Mouse (Mus musculus) ES-E14 (cell line): ENCODE results near the gene Lcp2. TPM values are rescaled to one million over a fixed set of nuclear protein-coding genes. Genes with fewer than 3 reads are reported as not detected.

Source experiments
- DNase-seq: peaks from one replicate; pipeline ENCODE4 v3.0.0-alpha.2; 2013; ENCODE audit warnings: low read depth, low spot score
- H3K27ac ChIP-seq: 2 replicates; pipeline ENCODE4 v1.5.1; 2012; ENCODE audit warnings: low read depth, mild to moderate bottlenecking, low read length, moderate library complexity, mixed read lengths; ENCODE audit not compliant: poor library complexity, insufficient read depth, severe bottlenecking
- H3K36me3 ChIP-seq: 2 replicates; pipeline ENCODE4 v1.6.1; 2012; ENCODE audit warnings: mild to moderate bottlenecking, low read length, moderate library complexity, mixed read lengths; ENCODE audit not compliant: control insufficient read depth, poor library complexity, insufficient read depth, severe bottlenecking
- H3K4me1 ChIP-seq, 2 experiments: fragments of 150-350 bp in 1 of 2; sonication (generic) in 1 of 2; 2 replicates each; pipeline ENCODE4 v1.6.1; 2012; ENCODE audit warnings: low read length in 2 of 2, mild to moderate bottlenecking in 1 of 2, mixed read lengths in 1 of 2; ENCODE audit not compliant: control insufficient read depth in 2 of 2, insufficient read depth in 2 of 2, poor library complexity in 1 of 2
- H3K4me3 ChIP-seq, 2 experiments: fragments of 150-350 bp in 1 of 2; sonication (generic) in 1 of 2; 2 replicates each; pipeline ENCODE4 v1.5.1; 2012; ENCODE audit warnings: low read length in 2 of 2, low read depth in 1 of 2, mild to moderate bottlenecking in 1 of 2, mixed read lengths in 1 of 2; ENCODE audit not compliant: insufficient read depth in 1 of 2, poor library complexity in 1 of 2, severe bottlenecking in 1 of 2
- H3K9ac ChIP-seq: 2 replicates; pipeline ENCODE4 v1.6.1; 2012; ENCODE audit warnings: low read depth, mild to moderate bottlenecking, low read length, mixed read lengths; ENCODE audit not compliant: poor library complexity, insufficient read depth, severe bottlenecking
- H3K9me3 ChIP-seq: fragments of 150-350 bp; sonication (generic); 2 replicates; pipeline ENCODE4 v1.6.1; 2012; ENCODE audit warnings: low read depth, mild to moderate bottlenecking, low read length; ENCODE audit not compliant: control insufficient read depth, insufficient read depth
- CHD2 ChIP-seq: IDR thresholded peaks from 2 replicates; pipeline ENCODE4 v1.6.1; 2014; ENCODE audit warnings: mild to moderate bottlenecking, low read depth, low read length, inconsistent platforms
- HCFC1 ChIP-seq: IDR thresholded peaks from 2 replicates; pipeline ENCODE4 v1.6.1; 2012; ENCODE audit warnings: low read length, inconsistent platforms, borderline replicate concordance; ENCODE audit not compliant: insufficient read depth
- MAFK ChIP-seq: IDR thresholded peaks from 2 replicates; pipeline ENCODE4 v1.6.1; 2014; ENCODE audit warnings: mild to moderate bottlenecking, low read depth, low read length, inconsistent platforms; ENCODE audit not compliant: insufficient read depth
- ZC3H11A ChIP-seq: IDR thresholded peaks from 2 replicates; pipeline ENCODE4 v1.6.1; 2012; ENCODE audit warnings: low read depth, mild to moderate bottlenecking, inconsistent platforms, low read length, borderline replicate concordance
- ZNF384 ChIP-seq: IDR thresholded peaks from 2 replicates; pipeline ENCODE4 v1.6.1; 2012; ENCODE audit warnings: low read depth, low read length, inconsistent platforms
- in situ Hi-C, 2 experiments: fragments of 600-800 bp; cut with MboI; formaldehyde crosslinking; loops; one replicate each; pipeline ENCODE4 v1.15.1; 2025; ENCODE audit warnings: low sequenced_read_pairs in 2 of 2, inconsistent platforms in 1 of 2; ENCODE audit not compliant: unreplicated experiment in 2 of 2
- total RNA-seq: library from RNA; depleted of rRNA; stranded (reverse); fragments of 300-350 nt; gene quantifications from 2 replicates; pipeline ENCODE4 v1.2.3, GENCODE M21; 2012

Gene Lcp2
- total RNA-seq, 1 experiment: 0.09 TPM

DNA sequence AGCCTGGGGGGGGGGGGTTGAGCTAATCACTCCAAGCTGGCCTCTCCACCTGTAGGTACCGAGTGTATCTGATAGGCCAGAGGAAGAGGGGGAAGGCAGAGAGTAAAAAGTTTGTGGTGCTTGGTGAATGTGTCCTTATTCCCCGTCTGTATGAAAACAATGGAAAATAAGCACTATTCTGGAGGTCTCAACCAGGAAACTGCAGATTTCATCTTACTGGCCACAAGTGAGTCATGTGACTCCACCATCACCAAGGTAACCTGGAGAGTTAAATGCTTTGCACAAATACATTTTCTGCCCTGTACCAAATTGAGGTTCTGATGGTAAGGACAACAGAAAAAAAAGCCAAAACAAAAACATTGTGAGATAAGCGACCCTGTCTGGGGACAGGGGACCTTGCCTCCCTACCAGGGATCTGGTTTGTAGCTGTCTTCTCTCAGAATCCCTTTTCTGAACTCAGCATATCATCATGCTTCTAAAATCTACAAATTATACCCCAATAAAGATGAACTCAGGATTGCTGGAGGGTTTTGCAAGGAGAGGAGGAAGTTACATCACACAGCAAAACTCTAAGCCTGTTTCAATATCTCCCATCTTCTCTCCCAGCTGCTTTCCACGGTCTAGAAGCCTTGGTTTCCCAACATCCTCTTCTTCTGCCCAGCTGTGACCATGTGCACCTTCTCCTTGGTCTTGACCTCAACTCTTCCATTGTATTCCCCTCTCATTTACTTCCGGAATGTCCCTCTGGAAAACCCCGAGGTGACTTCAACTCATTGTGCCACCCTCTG is 6.5 kb downstream of the Lcp2 start:
- Histone ChIP-seq H3K4me3 (no peak overlapping the region), H3K9me3 (no peaks in the 10 kb centered on the region), H3K9ac (no peak overlapping the region), H3K36me3 (no peaks in the 10 kb centered on the region), H3K4me1 (no peaks in the 10 kb centered on the region), H3K27ac (no peak overlapping the region)
- in situ Hi-C loops: no loop called here
- TF ChIP-seq CHD2 (no peak), ZNF384 (no peak), HCFC1 (no peak), ZC3H11A (no peak), MAFK (no peak)
- no peak for DNase-seq

DNA sequence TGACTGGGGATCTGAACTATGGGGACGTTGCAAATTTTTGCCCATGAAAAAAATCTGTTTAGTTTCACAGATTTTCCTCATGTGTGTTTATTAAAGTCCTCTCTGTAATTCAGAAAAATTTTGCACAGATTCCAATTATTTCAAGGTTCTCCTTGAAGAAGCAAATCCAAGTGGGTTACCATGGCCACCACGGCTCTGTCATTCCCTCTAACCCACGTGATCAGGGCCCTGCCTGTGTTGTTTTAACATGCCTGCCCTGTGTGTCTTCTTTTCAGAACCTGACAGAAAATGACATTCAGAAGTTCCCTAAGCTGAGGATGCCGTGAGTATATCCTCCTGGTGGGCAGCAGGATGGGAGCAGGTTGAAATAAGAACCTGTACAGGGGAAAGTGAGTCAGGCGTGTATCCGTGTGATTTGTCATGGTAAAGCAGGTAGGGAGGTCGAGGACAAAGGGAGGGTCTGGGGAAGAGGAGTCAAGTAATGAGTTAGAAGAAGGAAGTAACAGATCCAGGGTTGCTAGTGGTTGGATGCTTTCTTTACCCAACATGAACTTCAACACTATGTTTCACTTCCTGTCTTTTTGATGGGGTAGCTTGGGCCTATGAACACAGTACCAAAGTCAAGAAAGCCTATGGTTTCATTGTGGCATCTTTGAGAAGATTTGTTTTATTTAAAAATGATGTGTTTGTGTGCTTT is 7.5 kb downstream of the Lcp2 start:
- H3K27ac ChIP-seq: no peak overlapping the region

DNA sequence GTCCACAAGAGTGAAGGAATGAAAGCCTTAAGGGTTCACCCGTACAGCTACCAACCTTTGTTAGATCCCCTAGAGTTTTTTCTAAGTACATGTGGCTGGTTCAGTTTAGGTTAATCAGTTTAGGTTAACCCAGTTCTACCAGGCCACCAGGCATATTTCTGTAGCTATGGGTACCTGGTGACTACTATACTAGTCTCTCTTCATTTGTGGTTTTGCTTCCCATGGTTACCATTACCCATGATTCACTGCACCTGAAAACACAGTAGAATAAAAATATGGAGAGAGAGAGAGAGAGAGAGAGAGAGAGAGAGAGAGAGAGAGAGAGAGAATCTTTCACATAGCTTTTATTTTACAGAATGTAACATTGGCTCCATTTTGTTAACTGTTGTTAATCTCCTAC is 10.0 kb downstream of the Lcp2 start:
- H3K27ac ChIP-seq: no peak overlapping the region
- no peak for DNase-seq
- H3K36me3 ChIP-seq: no peaks in the 10 kb centered on the region
- no peak overlapping the region for H3K9ac ChIP-seq
- no peaks in the 10 kb centered on the region for H3K9me3 ChIP-seq
- no peaks in the 10 kb centered on the region for H3K4me1 ChIP-seq
- TF ChIP-seq ZC3H11A: no peak
- TF ChIP-seq CHD2: no peak
- TF ChIP-seq MAFK: no peak
- TF ChIP-seq HCFC1: no peak
- TF ChIP-seq ZNF384: no peak
- in situ Hi-C loops: no loop called here
- H3K4me3 ChIP-seq: no peak overlapping the region

More for the DNA sequence above, 7.5 kb downstream of the Lcp2 start:
- TF ChIP-seq CHD2 (no peak), MAFK (no peak), ZC3H11A (no peak), ZNF384 (no peak), HCFC1 (no peak)
- H3K4me1 ChIP-seq: no peaks in the 10 kb centered on the region
- no peaks in the 10 kb centered on the region for H3K36me3 ChIP-seq
- H3K4me3 ChIP-seq: no peak overlapping the region
- no peak for DNase-seq
- H3K9me3 ChIP-seq: no peaks in the 10 kb centered on the region
- no peak overlapping the region for H3K9ac ChIP-seq
- in situ Hi-C loops: no loop called here

DNA sequence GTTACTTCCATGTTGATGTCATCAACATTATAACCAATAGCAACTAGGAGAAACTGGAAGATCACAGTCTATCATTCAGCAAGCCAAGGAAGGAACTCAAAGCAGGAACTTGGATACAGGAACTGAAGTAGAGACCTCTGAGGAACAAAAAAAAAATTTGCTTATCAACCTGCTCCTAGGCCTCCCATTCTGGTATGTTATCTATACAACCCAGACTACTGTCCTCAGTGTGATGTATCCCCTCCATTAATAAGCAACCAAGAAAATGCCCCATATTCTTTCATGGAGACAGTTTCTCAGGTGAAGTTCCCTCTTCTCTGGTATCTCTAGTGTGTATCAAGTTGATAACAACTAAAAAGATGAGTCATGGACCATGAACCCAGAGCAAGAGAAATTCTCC is 11.6 kb downstream of the Lcp2 start:
- H3K9me3 ChIP-seq: no peaks in the 10 kb centered on the region
- no peak for DNase-seq
- H3K36me3 ChIP-seq: no peaks in the 10 kb centered on the region
- H3K9ac ChIP-seq: no peak overlapping the region
- no peak overlapping the region for H3K4me3 ChIP-seq
- in situ Hi-C loops: no loop called here
- no peaks in the 10 kb centered on the region for H3K4me1 ChIP-seq
- H3K27ac ChIP-seq: no peak overlapping the region
- no peak for TF ChIP-seq ZNF384
- no peak for TF ChIP-seq ZC3H11A
- no peak for TF ChIP-seq HCFC1
- TF ChIP-seq MAFK: no peak
- no peak for TF ChIP-seq CHD2
